Mouse (Mus musculus) myocyte (in vitro differentiated cells): ENCODE data around the gene Grik4. TPM values are rescaled to one million over a fixed set of nuclear protein-coding genes. Genes with fewer than 3 reads are reported as not detected.

Experiments used
- H3K27me3 ChIP-seq: one replicate; pipeline ENCODE4 v1.6.1; 2011; ENCODE audit not compliant: control insufficient read depth, insufficient read depth, insufficient read length
- H3K36me3 ChIP-seq: one replicate; pipeline ENCODE4 v1.6.1; 2011; ENCODE audit not compliant: control insufficient read depth, insufficient read depth
- H3K4me2 ChIP-seq: one replicate; pipeline ENCODE4 v1.6.1; 2011; ENCODE audit warnings: low read depth, control low read depth
- H3K4me3 ChIP-seq: one replicate; pipeline ENCODE4 v1.5.1; 2011; ENCODE audit warnings: mild to moderate bottlenecking, control low read depth, moderate library complexity
- H3K79me2 ChIP-seq: one replicate; pipeline ENCODE4 v1.6.1; 2011; ENCODE audit not compliant: control insufficient read depth, insufficient read depth
- H3ac ChIP-seq: one replicate; pipeline ENCODE4 v1.6.1; 2011; ENCODE audit not compliant: control insufficient read depth, insufficient read length
- CEBPB ChIP-seq: IDR thresholded peaks from 2 replicates; pipeline ENCODE4 v1.6.1; 2011; ENCODE audit warnings: mild to moderate bottlenecking, moderate library complexity; ENCODE audit not compliant: poor library complexity, insufficient read depth, severe bottlenecking
- E2F4 ChIP-seq: IDR thresholded peaks from one replicate; pipeline ENCODE4 v1.6.1; 2011; ENCODE audit warnings: mild to moderate bottlenecking, control low read depth, moderate library complexity; ENCODE audit not compliant: insufficient read depth
- MAX ChIP-seq: IDR thresholded peaks from one replicate; pipeline ENCODE4 v1.6.1; 2011; ENCODE audit warnings: low read depth, mild to moderate bottlenecking, control low read depth
- MYOD1 ChIP-seq, 3 experiments: IDR thresholded peaks; one replicate each; pipeline ENCODE4 v1.6.1; 2011; ENCODE audit warnings: control low read depth in 2 of 3, low read depth in 2 of 3, mild to moderate bottlenecking in 2 of 3, moderate library complexity in 1 of 3; ENCODE audit not compliant: insufficient read length in 2 of 3, control insufficient read depth in 1 of 3
- MYOG ChIP-seq, 3 experiments: IDR thresholded peaks; one replicate each; pipeline ENCODE4 v1.6.1; 2011; ENCODE audit warnings: control low read depth in 2 of 3, low read depth in 2 of 3, mild to moderate bottlenecking in 2 of 3; ENCODE audit not compliant: insufficient read length in 2 of 3, control insufficient read depth in 1 of 3, insufficient read depth in 1 of 3
- POLR2A ChIP-seq: IDR thresholded peaks from one replicate; pipeline ENCODE4 v1.6.1; 2011; ENCODE audit warnings: low read depth, mild to moderate bottlenecking, control low read depth, moderate library complexity; ENCODE audit not compliant: insufficient read length
- POLR2AphosphoS2 ChIP-seq: IDR thresholded peaks from one replicate; pipeline ENCODE4 v1.6.1; 2011; ENCODE audit warnings: low read depth, control low read depth; ENCODE audit not compliant: insufficient read length
- REST ChIP-seq: IDR thresholded peaks from one replicate; pipeline ENCODE4 v1.6.1; 2011; ENCODE audit warnings: mild to moderate bottlenecking, control low read depth, moderate library complexity; ENCODE audit not compliant: insufficient read depth, insufficient read length
- SRF ChIP-seq: IDR thresholded peaks from one replicate; pipeline ENCODE4 v1.6.1; 2011; ENCODE audit warnings: low read depth; ENCODE audit not compliant: control insufficient read depth, insufficient read length
- TCF12 ChIP-seq: IDR thresholded peaks from one replicate; pipeline ENCODE4 v1.6.1; 2011; ENCODE audit warnings: mild to moderate bottlenecking, control low read depth; ENCODE audit not compliant: poor library complexity, insufficient read depth, severe bottlenecking
- TCF3 ChIP-seq: IDR thresholded peaks from one replicate; pipeline ENCODE4 v1.6.1; 2011; ENCODE audit warnings: low read depth, control low read depth; ENCODE audit not compliant: insufficient read length
- USF1 ChIP-seq: IDR thresholded peaks from one replicate; pipeline ENCODE4 v1.6.1; 2011; ENCODE audit warnings: low read depth, mild to moderate bottlenecking, control low read depth, moderate library complexity
- polyA plus RNA-seq: library from polyadenylated mRNA; unstranded; fragments of >200 nt; fragmentation: generic; extraction: Trizol; gene quantifications from one replicate; pipeline ENCODE4 v1.2.1, GENCODE M21; 2012; ENCODE audit warnings: missing spikeins

The Grik4 gene
- polyA plus RNA-seq, 1 experiment, result not detected

- no peak overlapping the region for H3K4me2 ChIP-seq
- H3K36me3 ChIP-seq, result no peaks in the 10 kb centered on the region
- H3K4me3 ChIP-seq, result no peak overlapping the region
- peaks cover 16% of the 10 kb centered on the region for H3K27me3 ChIP-seq
- TF ChIP-seq MYOD1 (IDR thresholded peaks at IDR 0.05; ENCODE audit: control insufficient read depth in 1 of 3, insufficient read length in 2 of 3, low read depth in 2 of 3), result no peak
- TF ChIP-seq E2F4, result no peak
- no peak for TF ChIP-seq MAX
- TF ChIP-seq POLR2AphosphoS2, result no peak
- H3ac ChIP-seq, result no peak overlapping the region
- H3K79me2 ChIP-seq, result no peaks in the 10 kb centered on the region
Measured at GRCm38 (mm10) chr9:42626226-42626775, 318.0 kb downstream of the Grik4 start.

- H3K4me2 ChIP-seq, result no peak overlapping the region
- TF ChIP-seq MYOD1 (IDR thresholded peaks at IDR 0.05; ENCODE audit: control insufficient read depth in 1 of 3, insufficient read length in 2 of 3, low read depth in 2 of 3) (no peak), MAX (no peak), E2F4 (no peak), TCF3 (no peak), POLR2AphosphoS2 (no peak), USF1 (no peak)
- H3K79me2 ChIP-seq, result no peaks in the 10 kb centered on the region
- no peak overlapping the region for H3K4me3 ChIP-seq
- no peaks in the 10 kb centered on the region for H3K36me3 ChIP-seq
- peaks cover 23% of the 10 kb centered on the region for H3K27me3 ChIP-seq
- H3ac ChIP-seq, result no peak overlapping the region
Measured at GRCm38 (mm10) chr9:42614409-42614808, 329.9 kb downstream of the Grik4 start.

- no peaks in the 10 kb centered on the region for H3K79me2 ChIP-seq
- TF ChIP-seq USF1 (no peak), SRF (no peak), POLR2AphosphoS2 (no peak), CEBPB (no peak), TCF3 (no peak), TCF12 (no peak), MYOG (IDR thresholded peaks at IDR 0.05; ENCODE audit: control insufficient read depth in 1 of 3, insufficient read depth in 1 of 3, insufficient read length in 2 of 3, low read depth in 2 of 3) (no peak), MAX (no peak), POLR2A (no peak), REST (no peak), E2F4 (no peak), MYOD1 (IDR thresholded peaks at IDR 0.05; ENCODE audit: control insufficient read depth in 1 of 3, insufficient read length in 2 of 3, low read depth in 2 of 3) (no peak)
- no peak overlapping the region for H3K4me2 ChIP-seq
- no peak overlapping the region for H3K4me3 ChIP-seq
- no peaks in the 10 kb centered on the region for H3K36me3 ChIP-seq
- H3ac ChIP-seq, result no peak overlapping the region
- peaks cover 23% of the 10 kb centered on the region for H3K27me3 ChIP-seq
Measured at GRCm38 (mm10) chr9:42613827-42614226, 330.5 kb downstream of the Grik4 start.

- H3K4me2 ChIP-seq, result no peak overlapping the region
- TF ChIP-seq USF1, result no peak
- no peak for TF ChIP-seq SRF
- TF ChIP-seq REST, result no peak
- TF ChIP-seq MAX, result no peak
- TF ChIP-seq MYOD1 (IDR thresholded peaks at IDR 0.05; ENCODE audit: control insufficient read depth in 1 of 3, insufficient read length in 2 of 3, low read depth in 2 of 3), result no peak
- no peak for TF ChIP-seq MYOG (IDR thresholded peaks at IDR 0.05; ENCODE audit: control insufficient read depth in 1 of 3, insufficient read depth in 1 of 3, insufficient read length in 2 of 3, low read depth in 2 of 3)
- H3K27me3 ChIP-seq, result peaks cover 19% of the 10 kb centered on the region
- no peaks in the 10 kb centered on the region for H3K36me3 ChIP-seq
- no peak overlapping the region for H3K4me3 ChIP-seq
- H3ac ChIP-seq, result no peak overlapping the region
- no peaks in the 10 kb centered on the region for H3K79me2 ChIP-seq
Measured at GRCm38 (mm10) chr9:42612482-42612991, 331.8 kb downstream of the Grik4 start.

- Histone ChIP-seq H3K79me2 (no peaks in the 10 kb centered on the region), H3K4me2 (no peak overlapping the region), H3ac (no peak overlapping the region), H3K36me3 (no peaks in the 10 kb centered on the region), H3K4me3 (no peak overlapping the region), H3K27me3 (peaks cover 8% of the 10 kb centered on the region)
- TF ChIP-seq MAX (no peak), POLR2AphosphoS2 (no peak), MYOG (IDR thresholded peaks at IDR 0.05; ENCODE audit: control insufficient read depth in 1 of 3, insufficient read depth in 1 of 3, insufficient read length in 2 of 3, low read depth in 2 of 3) (no peak)
Measured at GRCm38 (mm10) chr9:42601445-42601844, 342.8 kb downstream of the Grik4 start.

GRCm38 (mm10) chr9:42597525-42597924, 346.8 kb downstream of the Grik4 start:
- TF ChIP-seq MYOG (IDR thresholded peaks at IDR 0.05; ENCODE audit: control insufficient read depth in 1 of 3, insufficient read depth in 1 of 3, insufficient read length in 2 of 3, low read depth in 2 of 3) (no peak), SRF (no peak), CEBPB (no peak), MYOD1 (IDR thresholded peaks at IDR 0.05; ENCODE audit: control insufficient read depth in 1 of 3, insufficient read length in 2 of 3, low read depth in 2 of 3) (no peak), MAX (no peak), TCF3 (no peak), POLR2AphosphoS2 (no peak), POLR2A (no peak), TCF12 (no peak), USF1 (no peak), REST (no peak), E2F4 (no peak)
- Histone ChIP-seq H3K36me3 (no peaks in the 10 kb centered on the region), H3K4me3 (no peak overlapping the region)

More at GRCm38 (mm10) chr9:42597525-42597924, 346.8 kb downstream of the Grik4 start:
- H3K27me3 ChIP-seq, result peaks cover 15% of the 10 kb centered on the region
- H3K79me2 ChIP-seq, result no peaks in the 10 kb centered on the region
- no peak overlapping the region for H3ac ChIP-seq
- H3K4me2 ChIP-seq, result no peak overlapping the region
